Comparison of ENCODE assay signal across 8 mouse cellular contexts in the genomic region with DNA sequence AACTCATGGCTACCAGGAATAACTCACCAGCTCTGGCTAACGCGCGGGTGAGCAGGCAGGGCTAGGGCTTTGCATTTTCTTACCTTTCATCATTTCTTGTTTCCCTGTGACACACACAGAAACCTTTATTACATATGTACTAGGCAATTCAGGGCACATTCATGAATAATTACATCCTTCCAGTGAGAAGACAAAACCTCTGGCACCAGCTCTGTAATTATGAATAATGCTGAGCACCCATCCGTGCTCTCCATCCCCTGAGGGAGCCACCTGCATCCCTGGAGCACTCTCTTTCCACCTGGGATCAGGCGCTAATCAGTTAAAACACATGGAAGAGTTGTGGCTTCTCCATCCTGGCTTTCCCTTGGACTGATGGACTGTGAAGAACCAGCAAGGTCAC. TPM values are rescaled to one million over a fixed set of nuclear protein-coding genes. Genes with fewer than 3 reads are reported as not detected.
DNase-seq lines count a peak whose midpoint lies in the region; ATAC-seq and TF ChIP-seq lines count a peak whose summit lies in the region.

A gene (plus strand): TSS at position 301 of the 400 bp plus-strand sequence.

- no peak for ATAC-seq in kidney, embryonic 14.5 days (ENCODE audit: low FRiP score, low TSS enrichment)
- no peak for ATAC-seq in forebrain, embryonic 16.5 days
- no peak for ATAC-seq in limb, embryonic 12.5 days (ENCODE audit: insufficient number of reproducible peaks, insufficient read depth, low FRiP score, low TSS enrichment, low read depth)

- H3K4me3 ChIP-seq in kidney, embryonic 14.5 days (ENCODE audit: low read length), result no peak within 1 kb of the TSS
- no peak within 1 kb of the TSS for H3K4me3 ChIP-seq in forebrain, embryonic 16.5 days (replicated peaks; ENCODE audit: low read length)
- H3K4me3 ChIP-seq in limb, embryonic 12.5 days (replicated peaks), result no peak within 1 kb of the TSS
- no peak within 1 kb of the TSS for H3K4me3 ChIP-seq in lung, adult 2 months (replicated peaks; ENCODE audit: extremely low read depth, low read depth, low read length)

- 0 out of 2 replicates have a peak within 1 kb of the TSS, but pooled peaks have one; percentile 7 for H3K9ac ChIP-seq in kidney, embryonic 14.5 days (ENCODE audit: low read depth, low read length)
- H3K9ac ChIP-seq in forebrain, embryonic 16.5 days (replicated peaks; ENCODE audit: low read depth, low read length), result no peak within 1 kb of the TSS
- no peak within 1 kb of the TSS for H3K9ac ChIP-seq in limb, embryonic 12.5 days (replicated peaks)

- peaks cover 5% of the 10 kb centered on the region; the same call in 1 of the 2 replicates for H3K4me1 ChIP-seq in kidney, embryonic 14.5 days (ENCODE audit: control insufficient read depth, insufficient read depth, low read length)
- peaks cover 24% of the 10 kb centered on the region for H3K4me1 ChIP-seq in forebrain, embryonic 16.5 days (replicated peaks; ENCODE audit: control insufficient read depth, insufficient read depth, low read length)
- H3K4me1 ChIP-seq in limb, embryonic 12.5 days (replicated peaks), result peaks cover 12% of the 10 kb centered on the region
- H3K4me1 ChIP-seq in lung, adult 2 months (ENCODE audit: control insufficient read depth, insufficient read depth, low read length), result 0 out of 2 replicates have a peak, but pooled peaks cover 3% of the 10 kb centered on the region

- no peak within 1 kb of the TSS for H3K4me2 ChIP-seq in kidney, embryonic 14.5 days (replicated peaks; ENCODE audit: low read depth, low read length)
- H3K4me2 ChIP-seq in forebrain, embryonic 16.5 days (ENCODE audit: low read length), result no peak within 1 kb of the TSS
- no peak within 1 kb of the TSS for H3K4me2 ChIP-seq in limb, embryonic 12.5 days

- no peak within 1 kb of the TSS for H3K27ac ChIP-seq in kidney, embryonic 14.5 days (ENCODE audit: low read depth, low read length)
- H3K27ac ChIP-seq in forebrain, embryonic 16.5 days (ENCODE audit: low read length), result no peak within 1 kb of the TSS
- H3K27ac ChIP-seq in limb, embryonic 12.5 days, result no peak within 1 kb of the TSS

- WGBS in kidney, embryonic 14.5 days, result 88% methylated on average over 5 of the region's 5 CpGs
- WGBS in forebrain, embryonic 16.5 days, result 75% methylated on average over 5 of the region's 5 CpGs
- 89% methylated on average over 5 of the region's 5 CpGs for WGBS in limb, embryonic 12.5 days
- WGBS in lung, adult 2 months, result 83% methylated on average over 5 of the region's 5 CpGs

- no peak for TF ChIP-seq CTCF in lung, adult 2 months (IDR thresholded peaks at IDR 0.05; ENCODE audit: insufficient read depth, low read length)

- TF ChIP-seq POLR2A in lung, adult 2 months (IDR thresholded peaks at IDR 0.05; ENCODE audit: borderline replicate concordance, extremely low read depth, low read depth, low read length), result no peak

- no peaks in the 10 kb centered on the region for H3K9me3 ChIP-seq in kidney, embryonic 14.5 days (ENCODE audit: control insufficient read depth, low read length)
- no peaks in the 10 kb centered on the region for H3K9me3 ChIP-seq in forebrain, embryonic 16.5 days (ENCODE audit: control insufficient read depth, low read length)
- no peaks in the 10 kb centered on the region for H3K9me3 ChIP-seq in limb, embryonic 12.5 days

- no peak for DNase-seq in kidney, postnatal 36 days
- no peak for DNase-seq in adrenal gland, adult 2 months
- no peak for DNase-seq in spleen, adult 18-20 months
- no peak for DNase-seq in cerebellum, postnatal 25 days
- no peak for DNase-seq in lung, adult 2 months

- peaks cover 32% of the 10 kb centered on the region for H3K36me3 ChIP-seq in kidney, embryonic 14.5 days (ENCODE audit: control insufficient read depth, insufficient read depth, low read length)
- H3K36me3 ChIP-seq in forebrain, embryonic 16.5 days (ENCODE audit: control insufficient read depth, insufficient read depth), result peaks cover 13% of the 10 kb centered on the region; the same call in 1 of the 2 replicates
- H3K36me3 ChIP-seq in limb, embryonic 12.5 days, result peaks cover 40% of the 10 kb centered on the region

- H3K27me3 ChIP-seq in kidney, embryonic 14.5 days (ENCODE audit: control insufficient read depth, insufficient read depth, low read length), result no peaks in the 10 kb centered on the region
- no peaks in the 10 kb centered on the region for H3K27me3 ChIP-seq in forebrain, embryonic 16.5 days (replicated peaks; ENCODE audit: control insufficient read depth, insufficient read depth, low read length)
- H3K27me3 ChIP-seq in limb, embryonic 12.5 days, result no peaks in the 10 kb centered on the region

RNA-seq across cellular contexts. Expression of the gene that starts here (rescaled TPM):
- 47.9 and 50.7 TPM in 2 replicates for polyA plus RNA-seq in kidney, embryonic 14.5 days (2014; fragmentation: Nextera tagmentation; extraction: Ambion mirVana)
- 10 to 100 TPM; 14.0 to 21.0 TPM for total RNA-seq in adrenal gland, adult 2 months (2021)
- 9.2 and 11.7 TPM in 2 replicates for polyA plus RNA-seq in adrenal gland, adult 2 months (2012; rRNA removed)
- polyA plus RNA-seq in forebrain, embryonic 16.5 days (2015; fragmentation: Nextera tagmentation; extraction: Ambion mirVana), result 43.3 and 45.4 TPM in 2 replicates
- polyA plus RNA-seq in limb, embryonic 12.5 days (2016; fragmentation: Nextera tagmentation; extraction: Ambion mirVana), result 41.3 and 42.3 TPM in 2 replicates
- polyA plus RNA-seq in lung, adult 2 months (2012; rRNA removed), result 3.0 and 5.0 TPM in 2 replicates
